Mouse (Mus musculus) heart, postnatal 4 days (tissue): Measurements from ENCODE around the gene Krt42. TPM values are rescaled to one million over a fixed set of nuclear protein-coding genes. Genes with fewer than 3 reads are reported as not detected.
A peak's percentile ranks its signal among the peaks of the same experiment; 100 is the strongest.
"Not testable (repeated sequence)": the region's sequence is repeated elsewhere in the genome, so short reads cannot be mapped to it uniquely, and the experiment has no call there.

Source experiments
- DNase-seq: peaks from one replicate; pipeline ENCODE4 v3.0.0; 2021
- total RNA-seq, 2 experiments: library from RNA; stranded (reverse); gene quantifications; 2 replicates each; pipeline ENCODE4 v1.2.3; 2021

Krt42 gene
- not detected for total RNA-seq

GRCm38 (mm10) chr11:100269821-100270332, at the start of gene Krt42:
TSS of gene Krt42 (minus strand) at chr11:100269871.
- DNase-seq, result no peak

DNA sequence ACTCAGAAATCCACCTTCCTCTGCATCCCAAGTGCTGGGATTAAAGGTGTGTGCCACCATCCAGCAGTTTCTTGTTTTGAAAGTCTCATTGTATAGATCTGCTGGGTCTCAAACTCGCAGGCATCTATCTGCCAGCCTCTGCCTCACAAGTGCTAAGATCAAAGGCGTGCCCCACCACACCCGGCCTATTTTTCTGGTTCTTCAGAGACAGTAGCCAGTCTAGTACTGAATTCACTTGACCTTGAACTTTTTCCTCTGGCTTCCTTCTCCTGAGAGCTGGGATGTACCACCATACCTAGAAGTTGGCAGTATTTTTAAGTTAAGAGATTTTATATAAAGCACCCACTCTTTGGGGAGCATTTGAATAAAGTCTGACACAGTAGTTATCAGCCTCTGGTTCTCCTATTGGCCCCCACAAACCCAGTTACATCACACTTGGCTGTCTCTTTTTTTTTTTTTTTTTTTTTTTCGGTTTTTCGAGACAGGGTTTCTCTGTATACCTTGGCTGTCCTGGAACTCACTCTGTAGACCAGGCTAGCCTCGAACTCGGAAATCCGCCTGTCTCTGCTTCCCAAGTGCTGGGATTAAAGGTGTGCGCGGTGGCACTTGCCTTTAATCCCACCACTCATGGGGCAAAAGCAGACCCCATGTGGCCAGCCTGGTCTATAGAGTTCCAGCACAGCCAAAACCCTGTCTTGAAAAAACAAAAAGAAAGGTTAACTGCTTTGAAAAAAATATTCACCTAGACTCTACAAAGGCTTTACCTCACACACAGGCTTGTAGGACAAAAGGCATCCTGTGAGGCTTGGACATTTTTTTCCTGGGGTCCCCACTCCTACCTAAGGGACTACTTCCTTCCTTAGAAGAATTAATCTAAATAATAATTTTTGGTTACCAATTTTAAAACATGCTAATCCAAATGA, 49.1 kb upstream of the Krt42 start:
- no peak for DNase-seq

DNA sequence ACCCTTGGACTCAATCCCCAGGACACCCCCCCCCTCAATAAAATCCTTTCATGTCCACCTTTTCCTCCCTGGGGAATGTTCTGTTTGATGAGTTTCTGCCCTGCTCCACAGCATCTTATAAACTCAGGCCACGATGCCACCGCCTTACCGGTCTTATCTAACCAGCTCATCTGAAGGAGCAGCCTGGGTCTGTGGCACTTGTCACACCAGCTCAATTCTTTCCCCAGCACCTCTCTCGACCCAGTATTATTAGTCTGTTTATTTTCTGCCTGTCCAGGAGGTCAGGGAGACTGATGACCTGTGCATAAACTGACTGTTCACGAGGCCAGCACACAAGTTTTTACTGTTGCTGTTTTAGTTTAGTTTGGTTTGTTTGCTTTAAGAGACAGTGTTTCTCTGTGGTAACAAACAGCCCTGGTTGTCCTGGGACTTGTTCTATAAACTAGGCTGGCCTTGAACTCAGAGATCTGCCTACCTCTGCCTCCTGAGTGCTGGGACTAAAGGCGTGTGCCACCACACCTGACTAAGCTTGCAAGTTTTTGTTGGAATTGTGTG, 48.2 kb upstream of the Krt42 start:
- no peak for DNase-seq

GRCm38 (mm10) chr11:100315439-100315838, 45.8 kb upstream of the Krt42 start:
- no peak for DNase-seq

GRCm38 (mm10) chr11:100313424-100313823, 43.8 kb upstream of the Krt42 start:
- DNase-seq, result no peak

DNA sequence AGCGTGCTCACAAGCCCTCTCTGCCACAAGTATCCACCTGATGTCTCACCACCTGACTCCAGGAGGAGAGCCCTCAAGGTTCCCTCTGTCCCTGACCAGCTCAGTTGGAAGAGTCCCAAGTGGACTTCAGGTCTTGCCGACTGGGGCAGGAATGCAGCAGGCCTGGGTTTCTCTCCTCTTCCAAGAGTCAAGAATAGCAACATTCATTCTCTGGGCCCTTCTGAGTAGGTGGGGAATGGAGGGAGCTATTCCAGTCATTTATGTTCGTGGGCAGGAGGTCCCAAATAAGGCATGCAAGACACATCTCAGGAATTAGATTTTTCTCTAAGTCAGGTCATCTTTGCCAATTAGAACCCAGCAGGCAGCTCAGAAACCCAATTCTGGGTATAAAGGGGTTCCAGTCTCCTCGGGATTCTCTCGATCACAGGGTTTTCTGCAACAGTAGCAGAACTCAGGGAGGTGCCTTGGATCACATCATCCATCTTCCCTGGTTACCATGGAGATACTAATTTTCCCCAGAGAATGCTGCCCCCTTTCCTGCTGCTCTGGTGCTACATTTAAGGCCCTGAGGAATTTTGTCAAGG, 42.5 kb upstream of the Krt42 start:
- no peak for DNase-seq

DNA sequence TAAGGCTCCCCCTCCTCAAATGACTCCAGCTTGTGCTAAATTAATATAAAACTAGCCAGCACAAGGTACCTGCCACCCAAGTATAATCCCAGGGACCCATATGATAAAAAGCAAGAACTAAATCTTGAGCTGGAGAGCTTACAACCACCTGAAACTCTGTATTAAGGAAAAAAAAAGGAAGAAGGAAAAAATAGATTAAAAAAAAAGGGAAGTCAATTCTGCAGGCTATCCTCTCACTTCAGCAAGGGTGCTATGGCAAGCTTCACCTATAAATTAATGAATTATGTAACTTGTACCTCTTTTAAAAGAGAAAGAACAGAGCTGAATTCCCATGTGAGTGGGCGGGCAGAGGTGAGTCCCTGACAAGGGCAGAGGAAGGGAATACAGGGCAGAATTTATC, 42.0 kb upstream of the Krt42 start:
- no peak for DNase-seq

GRCm38 (mm10) chr11:100308672-100309071, 39.0 kb upstream of the Krt42 start:
- DNase-seq, result not testable (repeated sequence)

DNA sequence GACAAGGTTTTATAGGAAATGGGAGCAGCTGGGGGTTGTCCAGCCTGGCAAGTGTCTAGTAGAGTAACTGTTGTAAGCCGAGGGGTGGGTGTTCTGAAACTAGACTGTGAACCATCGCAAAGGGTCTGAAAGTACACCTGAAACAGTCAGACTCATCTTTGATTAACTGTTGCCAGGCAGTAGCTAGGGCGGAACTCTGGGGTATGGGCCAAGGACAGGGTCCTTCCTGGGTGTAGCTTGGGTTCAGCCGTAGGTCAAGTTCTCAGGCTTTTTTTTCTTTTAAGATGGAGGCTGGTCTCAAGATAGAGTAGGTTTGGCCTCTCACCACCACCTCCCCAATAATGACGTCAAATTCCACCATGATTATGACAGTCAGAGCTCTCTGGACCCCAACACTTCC, 38.2 kb upstream of the Krt42 start:
- DNase-seq, result no peak

DNA sequence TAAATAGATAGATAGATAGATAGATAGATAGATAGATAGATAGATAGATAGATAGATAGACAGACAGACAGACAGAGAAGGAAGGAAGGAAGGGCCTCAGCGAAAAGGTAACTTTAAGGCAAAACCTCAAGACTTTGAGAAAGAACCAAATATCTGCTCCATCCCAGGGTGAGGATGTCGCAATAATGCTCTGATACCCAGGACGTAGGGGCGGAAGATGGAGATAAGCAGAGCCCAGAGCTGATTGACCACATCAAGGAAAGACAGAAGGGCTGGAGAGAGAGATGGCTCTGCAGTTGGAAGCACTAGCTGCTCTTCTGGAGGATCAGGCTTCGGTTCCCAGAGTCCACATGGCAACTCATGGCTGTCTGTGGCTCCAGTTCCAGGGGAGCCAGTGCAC, 31.6 kb upstream of the Krt42 start:
- DNase-seq, result no peak

GRCm38 (mm10) chr11:100300293-100300692, 30.6 kb upstream of the Krt42 start:
- DNase-seq, result peak; percentile 75

- peak; percentile 89 for DNase-seq
Measured at GRCm38 (mm10) chr11:100298274-100299036, 28.8 kb upstream of the Krt42 start.

DNA sequence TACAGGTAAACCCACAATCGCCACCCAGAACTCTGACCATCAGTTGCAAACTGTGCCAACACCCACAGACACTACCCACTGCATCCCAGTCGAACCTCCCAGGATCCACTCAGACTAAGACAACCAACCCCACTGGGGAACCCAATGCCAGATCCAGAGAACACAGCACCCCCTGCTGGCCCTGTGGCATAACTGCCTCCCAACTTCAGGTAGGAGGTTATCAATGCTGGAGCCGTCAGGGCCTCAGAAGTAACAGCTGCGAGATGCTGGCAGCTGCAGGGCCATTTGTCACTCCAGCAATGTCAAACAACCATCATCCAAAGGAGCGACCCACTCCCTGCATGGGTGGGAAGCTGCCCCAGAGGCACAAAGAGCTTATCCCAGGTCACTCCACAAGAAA, 28.1 kb upstream of the Krt42 start:
- peak; percentile 25 for DNase-seq

DNA sequence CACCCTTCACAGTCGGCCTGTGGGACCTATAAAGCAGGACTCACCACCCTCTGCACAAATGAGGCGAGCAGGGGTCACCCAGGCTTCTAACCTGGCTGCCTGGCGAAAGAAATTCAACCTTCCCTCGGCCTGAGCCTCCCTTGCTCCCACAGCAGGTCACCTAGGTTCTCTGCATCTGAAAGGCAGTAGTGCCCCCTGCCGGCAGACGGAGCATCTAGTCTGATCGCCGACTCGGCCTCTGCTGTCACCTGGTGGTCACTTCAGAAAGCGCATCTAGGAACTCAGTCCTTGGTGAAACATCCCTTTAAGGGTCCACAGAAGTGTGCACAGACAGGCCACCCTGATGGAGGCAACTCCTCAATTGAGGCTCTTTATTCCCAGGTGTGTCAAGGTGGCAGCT, 25.6 kb upstream of the Krt42 start:
- peak; percentile 90 for DNase-seq

GRCm38 (mm10) chr11:100292884-100293283, 23.2 kb upstream of the Krt42 start:
- DNase-seq, result no peak

GRCm38 (mm10) chr11:100290235-100290634, 20.6 kb upstream of the Krt42 start:
- no peak for DNase-seq

GRCm38 (mm10) chr11:100288942-100289341, 19.3 kb upstream of the Krt42 start:
- peak; percentile 38 for DNase-seq

DNA sequence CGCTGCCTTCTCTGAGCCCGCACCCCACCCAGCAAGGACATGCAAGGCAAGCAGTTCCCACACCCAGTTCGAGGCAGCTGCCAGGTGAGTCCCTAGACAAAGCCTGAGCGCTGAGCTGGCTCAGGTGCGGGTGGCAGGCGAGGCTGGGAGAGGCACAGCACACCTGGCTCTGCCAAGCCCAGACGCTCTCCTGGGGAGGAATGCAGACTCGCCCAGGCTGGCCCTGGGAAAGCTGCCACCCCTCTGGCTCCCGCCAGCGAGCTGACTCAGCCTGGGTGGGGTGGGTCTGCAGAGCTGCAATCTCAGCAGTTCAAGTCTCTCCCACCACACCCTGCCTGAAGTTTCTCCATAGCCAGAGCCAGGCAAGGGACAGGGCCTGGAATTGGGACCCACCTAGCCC, 17.4 kb upstream of the Krt42 start:
- peak; percentile 36 for DNase-seq

- no peak for DNase-seq
Measured at GRCm38 (mm10) chr11:100284988-100285387, 15.3 kb upstream of the Krt42 start.

GRCm38 (mm10) chr11:100282549-100282948, 12.9 kb upstream of the Krt42 start:
- DNase-seq, result peak; percentile 88

DNA sequence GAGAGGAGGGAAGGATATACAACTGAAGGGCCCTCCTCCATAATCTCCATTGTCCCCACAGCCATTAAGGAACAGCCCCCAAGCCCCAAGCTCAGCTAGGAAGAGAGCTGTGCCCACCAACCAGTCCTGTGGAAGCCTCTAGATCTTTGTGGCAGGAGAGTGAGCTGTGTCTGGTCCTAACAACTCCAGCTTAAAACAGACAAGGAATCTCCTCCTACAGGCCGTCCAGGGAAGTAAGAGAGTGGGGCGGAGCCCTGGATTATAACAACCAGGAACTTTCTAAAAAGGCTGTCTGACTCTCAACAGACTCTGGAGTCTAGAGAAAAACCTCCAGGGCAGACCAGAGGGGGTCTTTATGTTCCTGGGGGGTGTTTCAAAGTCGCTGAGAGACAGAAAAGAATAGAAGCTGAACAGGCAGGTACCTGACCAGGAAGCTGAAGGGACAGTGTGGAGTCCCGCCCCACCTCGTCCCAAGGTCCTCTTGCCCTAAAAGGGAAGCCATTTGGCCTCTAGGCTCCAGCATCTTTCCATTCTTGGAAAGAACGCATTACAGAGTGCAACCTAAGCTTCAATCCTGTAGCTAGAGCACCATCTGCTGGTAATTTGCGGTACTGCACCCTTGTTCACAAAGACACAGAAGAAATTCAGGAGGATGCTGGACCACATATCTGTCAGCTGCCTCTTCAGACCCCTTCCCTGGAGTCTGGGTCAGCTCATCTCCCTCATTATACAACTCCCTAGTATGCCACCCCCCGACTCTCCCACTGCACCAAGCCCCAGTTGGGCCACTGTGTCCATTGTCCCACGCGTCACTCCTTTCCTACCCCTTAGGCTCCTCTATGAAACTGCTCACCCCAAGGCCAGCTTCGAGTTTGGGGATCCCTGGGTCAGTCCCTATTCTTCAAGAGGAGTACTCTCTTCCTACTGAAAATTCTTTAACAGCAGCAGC, 12.2 kb upstream of the Krt42 start:
- DNase-seq, result peak; percentile 91
